Mouse (Mus musculus) spleen, adult 2 months (tissue): ENCODE measurements at regions not wholly inside any gene's neighbourhood (a gene's known extent, or its start where the extent isn't known, plus 50 kb on each side); places are given as distances from the start of the nearest gene placed in this dataset.
A peak's percentile ranks its signal among the peaks of the same experiment; 100 is the strongest.

Source experiments
- DNase-seq, 2 experiments: peaks; one replicate each; pipeline versions ENCODE4 v3.0.0 to v3.0.0-alpha.2; 2012 to 2021; ENCODE audit warnings: low spot score in 2 of 2, low read depth in 1 of 2
- H3K27ac ChIP-seq: fragments of 200-500 bp; 2 replicates; pipeline ENCODE4 v1.5.1; 2012; ENCODE audit warnings: low read length, inconsistent platforms; ENCODE audit not compliant: insufficient read depth
- H3K27me3 ChIP-seq: fragments of 200-500 bp; 2 replicates; pipeline ENCODE4 v1.6.1; 2012; ENCODE audit warnings: mild to moderate bottlenecking, moderate library complexity, low read length, inconsistent platforms; ENCODE audit not compliant: control insufficient read depth, insufficient read depth
- H3K36me3 ChIP-seq: fragments of 200-500 bp; 2 replicates; pipeline ENCODE4 v1.6.1; 2012; ENCODE audit warnings: mild to moderate bottlenecking, low read length, inconsistent platforms; ENCODE audit not compliant: control insufficient read depth, insufficient read depth
- H3K4me1 ChIP-seq: fragments of 200-500 bp; 2 replicates; pipeline ENCODE4 v1.6.1; 2011; ENCODE audit warnings: inconsistent platforms; ENCODE audit not compliant: control insufficient read depth, insufficient read depth, insufficient read length
- H3K4me3 ChIP-seq: fragments of 200-500 bp; 2 replicates; pipeline ENCODE4 v1.5.1; 2011; ENCODE audit warnings: mild to moderate bottlenecking, inconsistent platforms; ENCODE audit not compliant: insufficient read depth, insufficient read length; ENCODE audit errors: extremely low read depth
- CTCF ChIP-seq: fragments of 200-500 bp; IDR thresholded peaks from 2 replicates; pipeline ENCODE4 v1.5.1; 2011; ENCODE audit warnings: mild to moderate bottlenecking, inconsistent platforms; ENCODE audit not compliant: insufficient read depth, insufficient read length, insufficient replicate concordance; ENCODE audit errors: extremely low read depth
- POLR2A ChIP-seq: fragments of 200-500 bp; IDR thresholded peaks from 2 replicates; pipeline ENCODE4 v1.6.1; 2011; ENCODE audit warnings: low read depth, low read length, inconsistent platforms
- WGBS: fragments of 180-500 bp; shearing (Covaris S2); methylation state at CpG from one replicate; pipeline ENCODE4 v1.1.7; 2018; 5-methylcytosine and 5-hydroxymethylcytosine counted together

DNA sequence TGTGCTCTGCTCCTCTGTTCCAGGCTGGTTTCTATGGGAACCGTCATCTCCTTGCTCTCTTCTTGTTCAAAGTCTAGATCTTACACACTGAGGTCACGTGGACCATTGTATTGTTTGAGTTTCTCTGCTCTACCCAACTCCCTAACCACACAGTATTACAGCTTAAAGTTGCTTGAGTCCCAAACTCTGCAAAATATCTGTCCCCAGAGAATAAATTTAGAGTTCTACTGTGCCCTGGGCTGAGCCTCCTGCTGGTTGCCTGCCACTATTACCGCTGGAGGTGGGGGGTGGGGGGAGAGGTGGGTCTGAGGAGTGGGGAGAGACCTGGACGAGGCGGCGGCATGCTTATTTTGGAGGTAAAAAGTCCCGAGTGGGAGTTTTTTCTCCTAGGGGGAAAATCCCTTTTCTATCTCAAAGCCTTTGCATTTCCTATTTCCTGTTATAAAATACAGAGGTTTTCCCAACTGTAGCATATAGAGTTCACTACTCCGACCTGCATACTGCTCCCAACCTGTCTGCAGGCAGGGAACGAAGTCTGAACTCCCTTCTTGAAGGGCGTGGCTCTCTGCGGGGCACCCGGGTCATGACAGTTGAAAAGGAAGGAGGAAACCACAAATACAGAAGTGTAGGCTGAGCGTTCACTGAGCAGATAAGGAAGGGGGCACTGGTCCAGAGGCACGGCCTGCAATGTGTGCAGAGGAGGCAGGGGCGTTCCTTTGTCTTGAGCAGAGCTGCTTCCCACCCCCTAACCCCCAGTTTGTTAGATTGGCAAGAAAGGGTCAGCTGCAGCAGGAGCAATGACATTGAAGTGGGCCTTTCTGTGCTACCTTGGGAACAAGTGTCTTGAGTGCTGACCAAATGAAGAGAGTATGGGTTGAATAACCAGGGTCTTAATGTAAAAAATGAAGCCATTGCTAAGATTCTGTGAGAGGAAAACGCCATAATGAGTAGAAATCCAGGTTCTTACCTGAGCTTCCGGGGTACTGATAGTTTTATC, 188.7 kb downstream of the Akap7 start:
- no peak overlapping the region for H3K27ac ChIP-seq
- DNase-seq = peak; percentile 22 to 54
- WGBS = 9% methylated on average over 17 of the region's 17 CpGs
- H3K4me1 ChIP-seq = peaks cover 9% of the 10 kb centered on the region; the same call in 1 of the 2 replicates
- H3K36me3 ChIP-seq = no peaks in the 10 kb centered on the region
- no peak overlapping the region for H3K4me3 ChIP-seq
- TF ChIP-seq POLR2A (no peak), CTCF (no peak)
- H3K27me3 ChIP-seq = no peaks in the 10 kb centered on the region

DNA sequence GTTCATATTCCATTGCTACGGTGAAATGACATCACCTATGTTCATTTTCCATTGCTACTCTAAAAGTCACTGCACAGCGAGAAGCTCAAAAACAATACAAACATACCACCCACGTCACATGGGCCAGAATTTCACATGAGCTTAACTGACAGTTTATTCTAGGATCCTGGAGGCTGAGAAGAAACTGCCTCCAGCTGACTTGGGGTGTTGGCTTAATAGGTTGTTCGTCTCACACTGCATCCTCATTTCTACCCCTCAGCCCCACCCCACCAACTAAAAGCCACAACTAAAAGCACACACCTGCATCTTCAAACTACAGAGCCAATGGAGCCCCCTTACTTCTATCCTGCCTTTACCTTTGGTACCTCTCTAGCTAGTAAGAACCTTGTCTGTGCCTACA, 187.0 kb upstream of the Arg1 start:
- TF ChIP-seq POLR2A = no peak
- TF ChIP-seq CTCF = no peak
- H3K4me1 ChIP-seq = peaks cover 9% of the 10 kb centered on the region; the same call in 1 of the 2 replicates
- no peak overlapping the region for H3K27ac ChIP-seq
- H3K27me3 ChIP-seq = no peaks in the 10 kb centered on the region
- no peaks in the 10 kb centered on the region for H3K36me3 ChIP-seq
- H3K4me3 ChIP-seq = no peak overlapping the region
- no peak for DNase-seq
- WGBS = 85% methylated on average over 4 of the region's 4 CpGs

DNA sequence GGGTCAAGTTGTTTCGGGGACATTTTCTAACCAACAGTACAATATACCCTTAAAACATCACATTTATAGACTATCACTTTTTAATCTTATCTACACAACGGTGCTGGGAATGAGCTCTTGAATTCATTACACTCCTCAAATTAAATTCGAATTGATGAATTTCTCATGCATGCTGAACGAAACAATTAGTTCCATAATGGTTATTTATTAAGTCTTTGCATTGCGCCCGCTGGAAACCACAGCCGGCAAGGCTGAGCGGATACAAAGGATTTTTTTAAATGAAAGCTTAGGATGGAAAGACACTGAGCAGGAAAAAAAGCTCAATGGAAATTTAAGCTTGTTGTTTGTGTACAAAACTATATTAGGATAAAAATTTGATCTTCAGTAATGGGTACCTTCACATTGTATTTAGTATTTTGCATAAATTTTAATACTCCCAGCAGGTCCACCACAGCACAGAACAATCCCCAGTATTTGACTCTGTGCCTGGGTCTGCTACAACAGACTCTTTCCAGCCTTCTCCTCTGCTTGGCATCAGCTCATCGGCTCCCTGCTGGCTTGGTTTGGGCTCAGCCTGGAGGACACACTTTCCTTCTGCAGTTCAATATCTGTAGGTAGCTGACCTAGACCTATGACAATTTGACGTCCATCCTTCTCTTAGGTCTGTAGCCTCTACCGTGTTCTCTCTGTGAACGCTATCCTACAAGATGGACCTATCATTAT, 185.3 kb upstream of the Arg1 start:
- no peaks in the 10 kb centered on the region for H3K36me3 ChIP-seq
- 91% methylated on average over 12 of the region's 12 CpGs for WGBS

DNA sequence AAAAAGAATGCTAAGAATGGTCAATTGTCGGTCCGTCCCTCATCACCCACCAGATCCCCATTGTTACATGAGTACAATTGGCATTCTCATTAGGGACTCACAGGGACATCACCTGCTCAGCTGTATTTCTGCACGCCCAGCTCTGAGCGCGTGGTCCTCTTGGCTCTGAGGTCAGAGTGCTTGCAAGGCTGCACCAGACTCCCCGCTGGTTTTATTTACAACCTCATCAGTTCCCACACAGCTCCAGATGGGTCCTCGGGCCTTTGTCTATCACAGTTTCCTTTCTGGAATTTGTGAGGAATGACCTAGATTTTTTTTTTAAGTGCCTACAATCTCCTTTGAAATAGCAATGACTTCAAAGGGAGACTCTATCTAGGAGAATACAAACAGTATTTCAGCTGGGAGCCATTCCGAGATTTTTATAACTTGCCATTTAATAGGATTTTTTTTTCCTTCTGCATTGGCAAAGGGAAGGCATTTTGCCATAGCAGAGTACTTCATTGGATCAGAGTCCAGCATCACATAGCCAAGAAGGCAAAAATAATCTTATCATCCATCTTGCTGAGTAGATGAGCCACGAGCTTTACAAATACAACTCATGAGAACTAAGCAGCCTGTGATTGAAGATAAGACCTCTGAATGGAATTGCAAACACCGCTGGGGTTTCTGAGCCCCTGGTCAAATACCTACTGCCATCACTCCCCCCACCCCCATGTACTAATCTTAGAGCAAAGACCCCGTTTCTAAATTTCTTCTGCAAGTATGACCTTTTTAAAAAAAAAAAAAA, 184.5 kb upstream of the Arg1 start:
- H3K36me3 ChIP-seq = no peaks in the 10 kb centered on the region
- 83% methylated on average over 11 of the region's 11 CpGs for WGBS
- no peak overlapping the region for H3K4me3 ChIP-seq
- no peaks in the 10 kb centered on the region for H3K27me3 ChIP-seq
- DNase-seq = no peak
- TF ChIP-seq POLR2A (no peak), CTCF (no peak)
- H3K27ac ChIP-seq = no peak overlapping the region; the same call in 1 of the 2 replicates
- H3K4me1 ChIP-seq = no peaks in the 10 kb centered on the region

More for the DNA sequence above, 185.3 kb upstream of the Arg1 start:
- Histone ChIP-seq H3K27me3 (no peaks in the 10 kb centered on the region), H3K4me3 (no peak overlapping the region), H3K4me1 (no peaks in the 10 kb centered on the region), H3K27ac (no peak overlapping the region)
- no peak for DNase-seq
- TF ChIP-seq CTCF = no peak
- no peak for TF ChIP-seq POLR2A

DNA sequence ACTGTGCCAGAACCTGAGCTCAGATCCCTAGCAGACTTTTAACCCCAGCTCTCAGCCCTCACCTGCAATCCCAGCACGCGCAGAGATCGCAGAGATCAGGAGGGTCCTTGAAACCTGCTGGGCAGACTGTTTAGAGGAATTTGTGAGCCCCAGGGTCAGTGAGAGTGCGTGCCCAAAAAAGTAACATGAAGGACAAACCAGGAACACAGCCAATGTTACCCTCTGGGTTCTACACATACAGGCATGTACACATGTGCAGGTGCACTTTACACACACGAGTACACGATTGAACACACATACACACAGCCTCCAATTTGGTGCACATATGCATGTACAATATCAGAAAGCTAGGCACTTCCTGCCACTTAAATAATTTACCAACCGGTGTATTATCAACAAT, 183.9 kb upstream of the Arg1 start:
- no peaks in the 10 kb centered on the region for H3K36me3 ChIP-seq
- WGBS = 92% methylated on average over 7 of the region's 7 CpGs

DNA sequence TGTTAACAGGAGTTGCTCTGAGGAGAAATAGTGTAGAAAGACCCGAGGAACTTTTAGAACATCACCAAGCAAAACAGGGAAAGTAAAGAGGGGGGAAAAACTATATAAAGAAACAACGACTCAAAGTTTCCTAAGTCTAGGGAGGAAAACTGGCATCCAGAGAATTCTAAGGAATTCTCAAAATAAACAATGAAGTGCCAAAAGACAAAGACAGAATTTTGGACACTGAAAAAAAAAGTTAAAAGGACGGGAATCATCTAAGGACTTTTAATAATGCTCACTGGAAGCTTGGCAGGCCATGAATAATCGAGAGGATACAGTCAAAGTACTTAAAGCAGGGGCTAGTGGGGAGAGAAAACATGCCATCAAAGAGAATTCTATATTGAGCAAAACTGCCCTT, 170.8 kb upstream of the Arg1 start:
- Histone ChIP-seq H3K27ac (no peak overlapping the region), H3K4me3 (no peak overlapping the region), H3K27me3 (no peaks in the 10 kb centered on the region), H3K4me1 (no peaks in the 10 kb centered on the region), H3K36me3 (no peaks in the 10 kb centered on the region)
- TF ChIP-seq CTCF (no peak), POLR2A (no peak)
- 73% methylated on average over 4 of the region's 4 CpGs for WGBS
- no peak for DNase-seq

More for the DNA sequence above, 183.9 kb upstream of the Arg1 start:
- no peaks in the 10 kb centered on the region for H3K4me1 ChIP-seq
- no peak for DNase-seq
- H3K27me3 ChIP-seq = no peaks in the 10 kb centered on the region
- H3K4me3 ChIP-seq = no peak overlapping the region
- no peak overlapping the region for H3K27ac ChIP-seq
- no peak for TF ChIP-seq POLR2A
- no peak for TF ChIP-seq CTCF
